Mouse (Mus musculus): Measurements from ENCODE around the gene Slc16a13.

DNA sequence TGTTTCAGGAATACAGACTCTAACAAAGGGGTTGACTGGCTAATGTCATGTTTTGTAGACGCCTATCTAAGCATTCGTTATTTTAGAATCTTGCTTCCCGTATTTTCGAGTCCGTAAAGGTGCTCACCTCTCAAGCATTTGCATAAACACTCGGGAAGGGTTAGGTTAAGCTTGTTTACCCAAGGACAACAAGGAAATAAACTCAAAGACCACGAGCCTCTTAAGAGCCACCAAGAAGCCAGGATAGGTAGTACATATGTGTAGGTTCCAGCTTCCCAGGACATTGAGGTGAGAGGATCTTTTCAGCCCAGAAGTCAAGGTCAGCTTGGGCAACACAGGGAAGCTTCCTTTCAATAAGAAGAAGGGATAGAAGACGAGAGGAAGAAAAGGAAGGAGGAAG is 21.8 kb downstream of the Slc16a13 start:
- TF ChIP-seq CTCF (IDR thresholded peaks at IDR 0.05): no peak
- no peak for TF ChIP-seq EP300 (IDR thresholded peaks at IDR 0.05)

Measured in lung, postnatal 0 days (tissue).